Mouse (Mus musculus): ENCODE results near the gene Gm8011. TPM values are rescaled to one million over a fixed set of nuclear protein-coding genes. Genes with fewer than 3 reads are reported as not detected.
"Not testable (repeated sequence)": the region's sequence is repeated elsewhere in the genome, so short reads cannot be mapped to it uniquely, and the experiment has no call there.

Gene Gm8011
- total RNA-seq (2017), result not detected in 2 replicates

- not testable (repeated sequence) for ATAC-seq (ENCODE audit: extremely low read depth, insufficient number of reproducible peaks, low FRiP score, poor library complexity, severe bottlenecking)
Measured at GRCm38 (mm10) chr14:42463581-42463980, at the start of gene Gm8011. Gm8011 (plus strand) TSS chr14:42463881.

- not testable (repeated sequence) for ATAC-seq (ENCODE audit: extremely low read depth, insufficient number of reproducible peaks, low FRiP score, poor library complexity, severe bottlenecking)
Measured at GRCm38 (mm10) chr14:42439573-42439972, 24.1 kb upstream of the Gm8011 start, which contains the start of gene Gm8005. Gm8005 (minus strand) TSS chr14:42439673.

GRCm38 (mm10) chr14:42502249-42502648, 38.6 kb downstream of the Gm8011 start, which contains the start of gene Gm8020:
Gm8020 (minus strand) TSS chr14:42502349.
- ATAC-seq (ENCODE audit: extremely low read depth, insufficient number of reproducible peaks, low FRiP score, poor library complexity, severe bottlenecking), result not testable (repeated sequence)

Other genes starting within 250 kb of the Gm8011 start
- gene Gm17026, start 203.8 kb upstream of the Gm8011 start, total RNA-seq (2017), result not detected in 2 replicates
- gene Gm9611, start 166.5 kb upstream of the Gm8011 start, total RNA-seq (2017), result not detected in 2 replicates
- not detected in 2 replicates for gene Gm7995, start 153.7 kb upstream of the Gm8011 start, total RNA-seq (2017)
- gene Gm8005, start 24.2 kb upstream of the Gm8011 start, total RNA-seq (2017), result not detected in 2 replicates
- gene Gm8020, start 38.5 kb downstream of the Gm8011 start, total RNA-seq (2017), result not detected in 2 replicates
- gene Gm8024, start 60.4 kb downstream of the Gm8011 start, total RNA-seq (2017), result not detected in 2 replicates
- not detected in 2 replicates for gene Gm17124, start 136.0 kb downstream of the Gm8011 start, total RNA-seq (2017)
- gene Gm3633, start 178.0 kb downstream of the Gm8011 start, total RNA-seq (2017), result not detected in 2 replicates
- gene Gm10378, start 192.1 kb downstream of the Gm8011 start, total RNA-seq (2017), result not detected in 2 replicates